Mouse (Mus musculus) G1E-ER4 (cell line): Measurements from ENCODE around the gene Lhx9. TPM values are rescaled to one million over a fixed set of nuclear protein-coding genes. Genes with fewer than 3 reads are reported as not detected.

Source experiments
- GATA1 ChIP-seq: IDR thresholded peaks from one replicate; pipeline ENCODE4 v1.8.0; 2012; ENCODE audit warnings: low read length, inconsistent platforms
- polyA plus RNA-seq: library from polyadenylated mRNA; stranded (reverse); fragments of >175 nt; gene quantifications from 2 replicates; pipeline ENCODE4 v1.2.3, GENCODE M21; 2012

Gene Lhx9
- polyA plus RNA-seq, 1 experiment, result 0.02 TPM

- no peak for TF ChIP-seq GATA1
Measured at GRCm38 (mm10) chr1:138801296-138801695, 47.1 kb downstream of the Lhx9 start.

GRCm38 (mm10) chr1:138799692-138800314 lies 48.6 kb downstream of the Lhx9 start:
- no peak for TF ChIP-seq GATA1

- no peak for TF ChIP-seq GATA1
Measured at GRCm38 (mm10) chr1:138798110-138798509, 50.3 kb downstream of the Lhx9 start.

- TF ChIP-seq GATA1, result no peak
Measured at GRCm38 (mm10) chr1:138785856-138786255, 62.5 kb downstream of the Lhx9 start.

- no peak for TF ChIP-seq GATA1
Measured at GRCm38 (mm10) chr1:138784019-138784418, 64.4 kb downstream of the Lhx9 start.

Other genes with a start within 250 kb of the Lhx9 start
- 15.3 and 20.6 TPM in 2 replicates for gene Nek7, start 228.4 kb downstream of the Lhx9 start, polyA plus RNA-seq
- 109 and 145 TPM in 2 replicates for gene 2310009B15Rik, start 8.3 kb upstream of the Lhx9 start, polyA plus RNA-seq
- gene Dennd1b, start 114.9 kb upstream of the Lhx9 start, polyA plus RNA-seq, result 4.2 and 4.7 TPM in 2 replicates